ENCODE assay signal across 32 mouse cellular contexts in the genomic region with DNA sequence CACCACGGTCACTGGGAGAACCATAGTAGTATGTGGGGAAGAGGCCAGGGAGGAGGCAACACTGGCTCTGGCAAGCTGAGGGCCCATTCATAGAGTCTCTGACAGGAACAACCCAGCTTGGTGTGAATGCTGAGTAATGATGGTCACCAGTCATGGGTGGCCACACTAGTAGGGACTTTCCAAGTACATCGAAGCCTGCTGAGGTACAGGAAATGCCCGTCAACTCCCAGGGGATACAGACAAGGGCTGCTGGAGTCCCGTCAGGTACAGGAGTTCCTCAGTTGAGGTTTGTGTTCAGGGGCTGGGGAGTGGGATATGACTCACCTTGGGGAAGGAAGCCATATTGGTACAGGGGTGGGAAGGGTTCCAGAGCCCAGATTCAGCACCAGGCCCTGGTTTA. TPM values are rescaled to one million over a fixed set of nuclear protein-coding genes. Genes with fewer than 3 reads are reported as not detected.
DNase-seq lines count a peak whose midpoint lies in the region; ATAC-seq and TF ChIP-seq lines count a peak whose summit lies in the region.
"Had no signal": no experiment of that assay in that cellular context is flagged by ENCODE, and none has a peak within 500 bp of the region (broad histone marks: within the 10 kb centered on the region; RNA-seq: fewer than 3 reads in every experiment).

No protein-coding gene starts in this region.

- H3K27me3 ChIP-seq in hindbrain, embryonic 10.5 days (ENCODE audit: insufficient read depth, poor library complexity, severe bottlenecking), result no peaks in the 10 kb centered on the region
- H3K27me3 ChIP-seq in hindbrain, postnatal 0 days (ENCODE audit: insufficient read depth, low read length), result no peaks in the 10 kb centered on the region
- H3K27me3 ChIP-seq: embryonic facial prominence, embryonic 13.5 days; forebrain, embryonic 12.5 days; heart, embryonic 15.5 days; hindbrain, embryonic 12.5 days; limb, embryonic 15.5 days; liver, embryonic 13.5 days; midbrain, embryonic 15.5 days; neural tube, embryonic 12.5 days; stomach, embryonic 15.5 days had no signal

- H3K4me2 ChIP-seq in hindbrain, postnatal 0 days (ENCODE audit: low read depth, low read length), result no peak overlapping the region
- H3K4me2 ChIP-seq: embryonic facial prominence, embryonic 13.5 days; forebrain, embryonic 12.5 days; heart, embryonic 15.5 days; hindbrain, embryonic 12.5 days; limb, embryonic 15.5 days; liver, embryonic 13.5 days; midbrain, embryonic 15.5 days; neural tube, embryonic 12.5 days; stomach, embryonic 15.5 days had no signal

- H3K4me3 ChIP-seq in hindbrain, embryonic 10.5 days, result no peak overlapping the region
- H3K4me3 ChIP-seq in hindbrain, postnatal 0 days (ENCODE audit: low read length), result no peak overlapping the region
- H3K4me3 ChIP-seq in brown adipose tissue, adult 24 weeks (ENCODE audit: insufficient read depth, low read depth, low read length), result no peak overlapping the region
- H3K4me3 ChIP-seq: embryonic facial prominence, embryonic 13.5 days; forebrain, embryonic 12.5 days; heart, embryonic 10.5 days; heart, embryonic 15.5 days; hindbrain, embryonic 12.5 days; limb, embryonic 15.5 days; liver, embryonic 13.5 days; midbrain, embryonic 15.5 days; neural tube, embryonic 12.5 days; stomach, embryonic 15.5 days had no signal

- 91% methylated on average over 4 of the region's 4 CpGs for WGBS in hindbrain, embryonic 10.5 days
- WGBS in hindbrain, postnatal 0 days, result 90% methylated on average over 4 of the region's 4 CpGs

- H3K9ac ChIP-seq in hindbrain, postnatal 0 days (replicated peaks; ENCODE audit: low read length), result no peak overlapping the region
- H3K9ac ChIP-seq: embryonic facial prominence, embryonic 13.5 days; forebrain, embryonic 12.5 days; heart, embryonic 15.5 days; hindbrain, embryonic 12.5 days; limb, embryonic 15.5 days; liver, embryonic 13.5 days; midbrain, embryonic 15.5 days; neural tube, embryonic 12.5 days; stomach, embryonic 15.5 days had no signal

- H3K9me3 ChIP-seq in hindbrain, embryonic 10.5 days, result no peaks in the 10 kb centered on the region
- H3K9me3 ChIP-seq in hindbrain, postnatal 0 days (ENCODE audit: low read length), result no peaks in the 10 kb centered on the region
- H3K9me3 ChIP-seq: embryonic facial prominence, embryonic 13.5 days; forebrain, embryonic 12.5 days; heart, embryonic 10.5 days; heart, embryonic 15.5 days; hindbrain, embryonic 12.5 days; limb, embryonic 15.5 days; liver, embryonic 13.5 days; midbrain, embryonic 15.5 days; neural tube, embryonic 12.5 days; stomach, embryonic 15.5 days had no signal

- no peak for DNase-seq in hindbrain, embryonic 10.5 days (ENCODE audit: low spot score)
- DNase-seq in hindbrain, postnatal 0 days (ENCODE audit: low spot score), result no peak
- DNase-seq in A20 (ENCODE audit: low read depth, low spot score), result peak; percentile 66
- DNase-seq in thymus, postnatal 0 days (ENCODE audit: low spot score), result no peak
- no peak for DNase-seq in adrenal gland, postnatal 14 days
- DNase-seq in thymus, postnatal 14 days, result no peak
- DNase-seq: cerebellum, adult 18-20 months; cerebellum, postnatal 10 days; gastrocnemius, postnatal 14 days; heart, adult 11 months; kidney, adult 8-10 months; layer of hippocampus, postnatal 36 days; left cerebral cortex, postnatal 4 days; liver, embryonic 13.5 days; lung, adult 18-20 months; right cerebral cortex, postnatal 4 days; thymus, postnatal 25 days had no signal

- peaks cover 36% of the 10 kb centered on the region for H3K4me1 ChIP-seq in hindbrain, embryonic 10.5 days (replicated peaks)
- no peaks in the 10 kb centered on the region for H3K4me1 ChIP-seq in hindbrain, postnatal 0 days (ENCODE audit: insufficient read depth, low read length)
- H3K4me1 ChIP-seq in brown adipose tissue, adult 24 weeks (ENCODE audit: control insufficient read depth, insufficient read depth, insufficient read length, low read length), result peaks cover 51% of the 10 kb centered on the region

- no peak for TF ChIP-seq CTCF in hindbrain, postnatal 0 days (IDR thresholded peaks at IDR 0.05; ENCODE audit: low read depth)

- ATAC-seq in hindbrain, postnatal 0 days, result no peak
- ATAC-seq: intestine, embryonic 16.5 days; lung, postnatal 0 days had no signal

- peak overlapping the region; percentile 35; the same call in 1 of the 2 replicates for H3K27ac ChIP-seq in hindbrain, embryonic 10.5 days
- no peak overlapping the region for H3K27ac ChIP-seq in hindbrain, postnatal 0 days
- peak overlapping the region; percentile 30 for H3K27ac ChIP-seq in brown adipose tissue, adult 24 weeks (replicated peaks; ENCODE audit: low read depth, low read length)
- H3K27ac ChIP-seq: embryonic facial prominence, embryonic 13.5 days; forebrain, embryonic 12.5 days; heart, embryonic 10.5 days; heart, embryonic 15.5 days; hindbrain, embryonic 12.5 days; kidney, postnatal 0 days; limb, embryonic 15.5 days; liver, embryonic 13.5 days; midbrain, embryonic 15.5 days; neural tube, embryonic 12.5 days; stomach, embryonic 15.5 days had no signal

- H3K36me3 ChIP-seq in hindbrain, embryonic 10.5 days, result peaks cover 5% of the 10 kb centered on the region
- H3K36me3 ChIP-seq in hindbrain, postnatal 0 days (ENCODE audit: insufficient read depth, low read length), result no peaks in the 10 kb centered on the region
- H3K36me3 ChIP-seq: heart, embryonic 15.5 days had no signal

RNA-seq across cellular contexts. Expression of gene A4galt, which starts 44.5 kb away (rescaled TPM):
- 1.2 and 1.5 TPM in 2 replicates for polyA plus RNA-seq in hindbrain, embryonic 10.5 days (2016; fragmentation: Nextera tagmentation; extraction: Ambion mirVana)
- total RNA-seq in hindbrain, postnatal 0 days (2014; rRNA removed), result 7.1 and 14.8 TPM in 2 replicates
- polyA plus RNA-seq in hindbrain, postnatal 0 days (2015; fragmentation: Nextera tagmentation; extraction: Ambion mirVana), result 6.7 and 7.1 TPM in 2 replicates
- polyA plus RNA-seq in brown adipose tissue, adult 24 weeks (2012; ENCODE audit: insufficient read depth, insufficient read length, missing spikeins), result 2.9 TPM in 2 replicates
- polyA plus RNA-seq in thymus, postnatal 0 days (2015; fragmentation: Nextera tagmentation; extraction: Ambion mirVana), result 2.2 and 2.4 TPM in 2 replicates
- 10.1 and 12.5 TPM in 2 replicates for total RNA-seq in adrenal gland, postnatal 14 days (2021)
- total RNA-seq: common myeloid progenitor, adult 5-6 weeks; MEL had no signal
- polyA plus RNA-seq: heart, embryonic 10.5 days had no signal

RNA-seq across cellular contexts. Expression of gene Arfgap3, which starts 54.0 kb away (rescaled TPM):
- polyA plus RNA-seq in hindbrain, embryonic 10.5 days (2016; fragmentation: Nextera tagmentation; extraction: Ambion mirVana), result 33.1 and 36.9 TPM in 2 replicates
- 49.6 and 59.3 TPM in 2 replicates for total RNA-seq in hindbrain, postnatal 0 days (2014; rRNA removed)
- 31.0 and 33.4 TPM in 2 replicates for polyA plus RNA-seq in hindbrain, postnatal 0 days (2015; fragmentation: Nextera tagmentation; extraction: Ambion mirVana)
- polyA plus RNA-seq in brown adipose tissue, adult 24 weeks (2012; ENCODE audit: insufficient read depth, insufficient read length, missing spikeins), result 6.4 and 12.2 TPM in 2 replicates
- polyA plus RNA-seq in thymus, postnatal 0 days (2015; fragmentation: Nextera tagmentation; extraction: Ambion mirVana), result 16.4 and 18.3 TPM in 2 replicates
- 19.9 and 25.2 TPM in 2 replicates for total RNA-seq in adrenal gland, postnatal 14 days (2021)
